Mouse (Mus musculus) ES-Bruce4 (cell line): Measurements from ENCODE around the gene Lpp. TPM values are rescaled to one million over a fixed set of nuclear protein-coding genes. Genes with fewer than 3 reads are reported as not detected.

ENCODE experiments used
- H3K27ac ChIP-seq: 2 replicates; pipeline ENCODE4 v1.5.1; 2012; ENCODE audit warnings: low read length, inconsistent platforms; ENCODE audit not compliant: insufficient read depth
- H3K27me3 ChIP-seq: 2 replicates; pipeline ENCODE4 v1.6.1; 2012; ENCODE audit warnings: mild to moderate bottlenecking, low read length, inconsistent platforms; ENCODE audit not compliant: control insufficient read depth, poor library complexity, insufficient read depth, severe bottlenecking
- H3K36me3 ChIP-seq: 2 replicates; pipeline ENCODE4 v1.6.1; 2012; ENCODE audit warnings: inconsistent platforms, mild to moderate bottlenecking, low read length, moderate library complexity; ENCODE audit not compliant: control insufficient read depth, poor library complexity, insufficient read depth, severe bottlenecking
- H3K4me1 ChIP-seq: one replicate; pipeline ENCODE4 v1.8.1; 2011; ENCODE audit warnings: low read length; ENCODE audit not compliant: control insufficient read depth, insufficient read depth
- H3K4me3 ChIP-seq: 2 replicates; pipeline ENCODE4 v1.5.1; 2011; ENCODE audit warnings: low read depth, mild to moderate bottlenecking, low read length
- H3K9ac ChIP-seq: 2 replicates; pipeline ENCODE4 v1.6.1; 2012; ENCODE audit warnings: low read depth, mild to moderate bottlenecking, inconsistent platforms; ENCODE audit not compliant: poor library complexity, severe bottlenecking
- H3K9me3 ChIP-seq: replicated peaks from 2 replicates; pipeline ENCODE4 v1.6.1; 2012; ENCODE audit warnings: mild to moderate bottlenecking, low read length, inconsistent platforms; ENCODE audit not compliant: control insufficient read depth, poor library complexity, insufficient read depth, severe bottlenecking
- CTCF ChIP-seq: IDR thresholded peaks from one replicate; pipeline ENCODE4 v1.8.1; 2011; ENCODE audit warnings: low read depth, low read length
- EP300 ChIP-seq: IDR thresholded peaks from 2 replicates; pipeline ENCODE4 v1.6.1; 2011; ENCODE audit warnings: low read depth, low read length; ENCODE audit not compliant: insufficient read depth
- POLR2A ChIP-seq: IDR thresholded peaks from one replicate; pipeline ENCODE4 v1.8.1; 2011; ENCODE audit warnings: low read length; ENCODE audit not compliant: insufficient read depth
- polyA plus RNA-seq: library from polyadenylated mRNA; stranded (reverse); fragments of >200 nt; gene quantifications from 2 replicates; pipeline ENCODE4 v1.2.4, GENCODE M21; 2011; ENCODE audit warnings: low read depth; ENCODE audit not compliant: missing spikeins, insufficient read depth, insufficient read length

The Lpp gene
- polyA plus RNA-seq, 1 experiment, result 48.5 TPM

DNA sequence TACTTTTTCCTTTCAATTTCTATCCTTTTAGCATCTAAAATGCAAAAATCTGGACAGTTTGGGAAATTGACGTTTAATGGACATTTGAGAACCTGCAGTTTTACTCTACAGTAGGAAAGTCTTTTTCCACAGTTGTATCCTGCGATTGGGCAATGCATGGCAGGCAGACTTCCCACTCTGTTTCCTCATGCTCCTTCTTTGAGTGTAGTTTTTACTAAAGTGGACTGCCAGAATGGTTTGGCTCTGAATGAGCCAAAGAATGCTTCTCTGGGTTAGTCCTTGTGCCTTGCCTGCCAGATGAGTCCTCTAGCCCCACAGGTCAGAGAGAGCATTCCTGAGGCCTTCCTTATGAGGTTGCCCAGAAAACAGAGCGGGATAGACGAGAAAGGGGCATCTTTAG is 166.5 kb downstream of the Lpp start:
- H3K9ac ChIP-seq, result no peak overlapping the region
- TF ChIP-seq CTCF (no peak), POLR2A (no peak), EP300 (no peak)
- no peaks in the 10 kb centered on the region for H3K9me3 ChIP-seq
- no peak overlapping the region for H3K4me3 ChIP-seq
- H3K27me3 ChIP-seq, result no peaks in the 10 kb centered on the region
- no peaks in the 10 kb centered on the region for H3K4me1 ChIP-seq
- no peaks in the 10 kb centered on the region for H3K36me3 ChIP-seq
- H3K27ac ChIP-seq, result no peak overlapping the region

DNA sequence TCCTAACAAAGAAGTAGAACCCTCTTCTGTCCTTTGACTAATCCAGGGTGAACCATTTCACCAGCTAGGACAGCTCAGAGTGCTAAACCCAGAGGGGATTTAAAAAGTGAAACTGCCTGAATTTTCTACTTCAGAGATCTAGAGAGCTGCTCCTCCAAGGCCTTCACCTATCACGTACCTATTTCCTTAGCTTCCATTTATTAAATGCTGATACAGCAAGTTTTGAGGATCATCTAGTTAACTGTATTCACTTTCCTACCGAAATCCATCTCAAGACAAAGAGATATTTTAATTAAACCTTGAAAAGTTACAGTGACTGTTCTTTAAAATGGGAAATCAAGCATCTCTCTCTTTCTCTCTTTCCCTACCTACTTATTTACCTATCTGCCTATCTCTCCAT is 167.7 kb downstream of the Lpp start:
- Histone ChIP-seq H3K9ac (no peak overlapping the region), H3K4me3 (no peak overlapping the region), H3K9me3 (no peaks in the 10 kb centered on the region), H3K27ac (no peak overlapping the region), H3K27me3 (no peaks in the 10 kb centered on the region), H3K36me3 (no peaks in the 10 kb centered on the region), H3K4me1 (peaks cover 2% of the 10 kb centered on the region)
- TF ChIP-seq POLR2A (no peak), CTCF (no peak), EP300 (no peak)

DNA sequence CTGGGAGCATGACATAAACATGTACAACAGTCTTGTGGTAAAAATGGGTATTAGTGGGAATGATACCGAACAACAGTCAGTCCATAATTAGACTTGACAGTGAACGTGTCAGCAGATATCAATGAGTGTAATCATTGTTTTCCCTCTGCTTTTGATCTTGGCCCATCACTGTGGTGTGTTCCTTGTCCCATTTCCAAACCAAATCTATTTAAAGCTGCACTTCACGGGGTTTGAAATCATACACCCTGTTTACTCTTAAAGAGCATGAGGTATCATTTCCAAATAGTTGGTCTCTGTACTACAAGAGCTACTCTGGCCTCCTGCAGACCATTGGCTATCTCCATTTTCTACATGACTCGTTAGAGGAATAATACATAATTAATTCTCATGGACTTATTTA is 168.3 kb downstream of the Lpp start:
- Histone ChIP-seq H3K36me3 (no peaks in the 10 kb centered on the region), H3K27ac (no peak overlapping the region), H3K9me3 (no peaks in the 10 kb centered on the region), H3K4me1 (peaks cover 2% of the 10 kb centered on the region), H3K27me3 (no peaks in the 10 kb centered on the region), H3K4me3 (no peak overlapping the region), H3K9ac (no peak overlapping the region)
- TF ChIP-seq CTCF (no peak), EP300 (no peak), POLR2A (no peak)

DNA sequence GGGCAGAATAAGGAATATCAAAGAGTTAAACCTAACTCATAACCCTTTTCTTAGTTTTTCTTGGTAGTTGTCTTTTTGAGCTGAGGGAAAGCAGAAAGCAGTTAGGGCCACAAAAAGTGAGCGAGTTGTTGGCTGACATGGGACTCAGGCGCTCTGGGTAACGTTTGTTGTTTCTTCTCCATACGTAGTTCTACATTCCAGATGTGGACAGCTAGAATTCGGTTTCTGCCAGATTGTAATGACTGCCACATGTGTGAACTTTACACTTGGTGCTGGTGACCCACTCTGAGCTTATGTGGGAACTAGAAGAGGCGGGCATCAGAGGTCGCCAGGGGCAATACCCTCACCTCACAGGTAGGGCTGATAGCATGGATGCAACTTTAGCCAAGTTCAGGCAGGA is 172.0 kb downstream of the Lpp start:
- Histone ChIP-seq H3K4me1 (peaks cover 2% of the 10 kb centered on the region), H3K4me3 (no peak overlapping the region), H3K9ac (no peak overlapping the region), H3K27me3 (no peaks in the 10 kb centered on the region), H3K27ac (no peak overlapping the region), H3K36me3 (no peaks in the 10 kb centered on the region), H3K9me3 (no peaks in the 10 kb centered on the region)
- no peak for TF ChIP-seq POLR2A
- no peak for TF ChIP-seq CTCF
- TF ChIP-seq EP300, result no peak

DNA sequence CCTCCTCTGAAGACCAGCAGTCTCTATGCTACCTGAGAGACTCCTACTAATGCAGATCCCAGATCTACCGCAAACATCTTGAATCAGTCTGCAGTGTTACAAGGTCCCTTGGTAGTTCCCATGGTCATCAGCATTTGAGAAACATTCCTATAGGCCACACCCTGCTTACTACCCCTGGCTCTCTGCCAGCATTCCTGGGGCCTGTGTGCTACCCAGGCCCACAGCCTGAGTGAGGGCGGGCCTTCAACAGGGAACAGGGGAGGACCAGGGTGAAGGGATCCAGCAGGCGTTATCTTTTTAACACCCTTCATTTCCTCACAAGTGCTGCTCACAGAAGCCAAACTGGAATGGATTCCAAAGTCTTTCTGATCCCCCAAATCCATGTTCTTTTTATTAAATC is 173.0 kb downstream of the Lpp start:
- no peak overlapping the region for H3K4me3 ChIP-seq
- no peak overlapping the region for H3K27ac ChIP-seq
- H3K27me3 ChIP-seq, result no peaks in the 10 kb centered on the region
- no peak overlapping the region for H3K9ac ChIP-seq
- peaks cover 2% of the 10 kb centered on the region for H3K4me1 ChIP-seq
- H3K9me3 ChIP-seq, result no peaks in the 10 kb centered on the region
- TF ChIP-seq CTCF, result no peak
- no peak for TF ChIP-seq POLR2A
- no peak for TF ChIP-seq EP300
- H3K36me3 ChIP-seq, result no peaks in the 10 kb centered on the region

DNA sequence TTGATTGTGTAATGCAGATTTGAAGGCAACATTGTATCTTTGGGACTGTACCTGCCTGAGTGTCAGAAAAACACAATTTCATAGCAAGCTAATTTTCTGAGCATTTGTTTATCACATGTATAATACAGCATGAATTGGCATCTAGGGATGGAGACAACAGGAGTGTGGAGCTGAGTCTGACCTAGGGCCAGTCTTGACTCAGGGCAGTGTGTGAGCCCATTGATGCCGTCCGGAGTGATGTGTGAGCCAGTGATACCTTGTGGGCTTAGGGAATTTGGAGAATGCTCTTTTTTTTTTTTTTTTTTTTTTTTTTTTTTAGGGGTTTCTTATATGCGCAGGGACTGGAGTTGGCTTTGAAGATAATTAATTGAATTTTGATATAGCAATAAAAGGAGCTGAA is 174.3 kb downstream of the Lpp start:
- no peaks in the 10 kb centered on the region for H3K9me3 ChIP-seq
- no peak overlapping the region for H3K9ac ChIP-seq
- H3K27me3 ChIP-seq, result no peaks in the 10 kb centered on the region
- H3K36me3 ChIP-seq, result no peaks in the 10 kb centered on the region
- TF ChIP-seq POLR2A (no peak), EP300 (no peak), CTCF (no peak)
- no peak overlapping the region for H3K27ac ChIP-seq
- no peak overlapping the region for H3K4me3 ChIP-seq
- H3K4me1 ChIP-seq, result peaks cover 2% of the 10 kb centered on the region
